Mouse (Mus musculus): ENCODE measurements at regions not wholly inside any gene's neighbourhood (a gene's known extent, or its start where the extent isn't known, plus 50 kb on each side); places are given as distances from the start of the nearest gene placed in this dataset.

- no peak for DNase-seq (ENCODE audit: low spot score)
These were observed 88.0 kb upstream of the Ednrb start for GRCm38 (mm10) chr14:103932170-103932569.

DNA sequence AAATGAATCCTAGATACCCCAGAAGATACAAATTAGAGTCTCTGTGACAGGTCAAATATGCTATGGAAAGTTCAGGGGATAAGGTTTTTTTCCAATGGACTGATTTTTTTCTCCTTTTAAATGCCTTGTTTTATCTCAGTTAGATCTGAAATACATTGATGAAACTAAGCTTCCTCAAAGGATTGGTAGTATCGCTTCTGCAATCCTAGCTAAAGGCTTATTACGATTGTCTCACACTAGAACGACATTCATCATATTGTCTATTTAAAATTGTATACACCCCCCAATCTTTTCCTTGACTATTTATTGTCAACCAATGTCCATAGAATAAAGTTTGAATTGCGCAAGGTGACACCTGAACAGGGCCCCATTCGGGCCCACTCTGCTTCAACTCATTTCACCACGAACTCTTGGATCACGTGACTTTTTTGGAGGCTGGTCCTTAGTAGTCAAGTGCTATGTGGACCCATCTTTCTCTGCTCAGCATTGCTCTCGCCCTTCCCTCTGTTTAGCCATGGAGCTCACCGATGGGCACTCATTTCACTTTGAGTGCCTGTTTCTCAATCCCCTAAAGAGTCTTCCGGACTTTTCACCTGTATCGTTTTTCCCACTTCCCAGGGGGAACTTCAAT, 85.6 kb upstream of the Ednrb start:
- no peak for DNase-seq (ENCODE audit: low spot score)

DNA sequence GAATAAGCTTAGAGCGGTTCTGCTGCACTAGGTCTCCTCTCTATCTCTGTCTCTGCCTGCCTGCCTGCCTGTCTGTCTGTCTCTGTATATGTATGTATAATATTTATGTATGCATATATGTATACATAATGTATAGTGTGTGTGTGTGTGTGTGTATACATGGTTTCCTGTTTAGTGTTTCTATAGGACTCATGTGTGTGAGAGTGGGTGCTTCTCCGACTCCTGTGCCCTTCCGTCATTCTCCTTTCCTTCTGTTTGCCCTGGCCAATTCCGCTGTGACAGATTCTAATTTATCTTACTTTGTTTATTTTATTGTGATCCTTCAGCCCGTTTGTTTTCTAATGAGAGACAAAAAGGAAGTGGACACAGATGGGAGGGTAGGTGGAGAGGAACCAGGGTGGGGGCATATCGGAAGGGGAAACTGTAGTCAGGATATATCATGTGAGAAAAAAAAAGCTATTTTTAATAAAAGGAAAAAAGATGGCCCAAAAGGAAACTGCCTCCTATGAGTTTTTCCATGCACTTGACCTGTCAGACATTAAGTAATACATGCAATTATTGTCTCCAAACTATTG, 85.0 kb upstream of the Ednrb start:
- no peak for DNase-seq (ENCODE audit: low spot score)

GRCm38 (mm10) chr14:103920169-103920568, 76.0 kb upstream of the Ednrb start:
- no peak for DNase-seq (ENCODE audit: low spot score)

DNA sequence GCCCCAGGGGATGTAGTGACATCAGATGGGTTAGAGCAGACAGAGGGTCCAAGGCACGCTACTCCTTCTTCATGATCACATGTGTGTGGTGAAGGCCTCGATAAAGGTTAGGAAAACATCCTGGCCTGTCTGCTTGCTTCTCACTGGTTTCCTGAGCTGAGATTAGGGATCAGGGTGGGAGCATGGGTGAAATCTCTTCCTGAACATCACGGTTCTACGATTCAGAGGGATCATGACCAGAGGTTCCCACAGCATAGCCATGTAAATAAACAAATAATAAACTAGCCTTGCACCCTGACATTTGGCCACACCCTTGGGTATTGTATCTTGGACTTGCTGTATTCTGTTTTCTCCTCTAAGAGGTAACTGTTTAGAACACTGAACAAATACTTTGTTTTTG, 75.2 kb upstream of the Ednrb start:
- DNase-seq (ENCODE audit: low spot score): no peak

GRCm38 (mm10) chr14:103913453-103913852, 69.3 kb upstream of the Ednrb start:
- no peak for DNase-seq (ENCODE audit: low spot score)

DNA sequence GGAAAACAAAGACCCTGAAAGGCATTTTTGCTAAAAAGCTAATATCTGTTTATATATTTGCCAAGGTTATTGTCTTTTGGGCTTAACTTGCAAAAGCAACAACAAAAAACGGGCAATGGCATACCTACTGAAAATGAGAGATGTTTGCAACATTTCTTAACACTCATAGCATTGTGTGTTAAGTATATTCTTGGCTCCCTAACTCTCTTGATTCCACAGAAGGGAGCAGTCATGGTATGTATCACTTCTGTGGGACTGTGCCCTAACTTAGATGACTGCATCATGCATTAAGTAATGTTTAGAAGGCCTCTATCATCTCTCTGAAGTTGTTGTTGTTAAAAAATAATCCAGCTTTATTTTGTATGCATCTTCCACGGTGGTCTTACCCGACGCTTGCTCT, 67.5 kb upstream of the Ednrb start:
- no peak for DNase-seq (ENCODE audit: low spot score)

GRCm38 (mm10) chr14:103911280-103911679, 67.1 kb upstream of the Ednrb start:
- DNase-seq (ENCODE audit: low spot score): no peak

DNA sequence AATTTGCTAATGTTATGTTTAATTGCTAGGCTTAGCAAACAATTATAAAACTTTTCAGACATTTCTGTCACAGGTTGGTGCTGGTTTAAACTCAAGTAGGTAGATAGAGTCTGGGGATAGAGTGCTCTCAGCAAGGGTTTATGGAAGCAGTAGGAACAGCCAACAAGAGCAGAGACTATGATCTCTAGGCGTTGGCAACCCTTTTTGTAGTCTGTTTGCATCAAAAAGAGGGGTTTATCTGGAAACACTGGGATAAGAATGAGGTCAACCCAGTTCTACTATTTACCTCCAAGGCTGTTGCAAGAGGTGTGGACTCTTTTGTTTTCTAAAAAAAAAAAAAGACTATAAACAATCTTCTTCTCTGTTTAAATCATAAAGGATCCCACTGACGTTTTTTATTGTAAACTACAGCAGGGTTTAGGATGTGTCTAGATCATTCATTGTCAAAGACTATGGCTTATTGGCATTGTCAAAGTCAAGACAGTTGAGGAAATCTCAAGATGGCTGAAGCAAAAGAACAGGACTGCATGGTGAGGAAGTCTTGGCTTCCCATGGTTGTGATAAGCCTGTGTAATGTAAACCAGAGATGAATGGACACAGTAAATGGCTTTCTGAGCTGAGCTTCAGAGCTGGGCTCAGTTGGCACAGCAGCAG, 62.3 kb upstream of the Ednrb start:
- no peak for DNase-seq (ENCODE audit: low spot score)

DNA sequence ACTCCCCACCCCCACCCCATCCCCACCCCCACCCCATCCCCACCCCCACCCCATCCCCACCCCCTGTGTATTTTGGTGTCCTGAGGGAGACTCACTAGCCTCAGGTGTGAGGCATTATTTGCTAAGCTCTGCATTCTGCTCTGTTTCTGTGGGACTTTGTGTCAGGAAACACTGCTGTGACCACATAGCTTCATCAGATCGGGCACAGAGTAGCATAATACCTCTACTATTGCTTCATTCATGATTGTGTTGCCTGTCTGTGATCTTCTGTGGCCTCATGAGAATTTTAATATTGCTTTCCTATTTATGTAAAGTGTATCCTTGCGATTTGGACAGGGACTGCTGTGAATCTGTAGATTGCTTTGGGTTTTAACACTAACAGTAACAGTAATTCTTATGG, 56.6 kb upstream of the Ednrb start:
- DNase-seq (ENCODE audit: low spot score): no peak

DNA sequence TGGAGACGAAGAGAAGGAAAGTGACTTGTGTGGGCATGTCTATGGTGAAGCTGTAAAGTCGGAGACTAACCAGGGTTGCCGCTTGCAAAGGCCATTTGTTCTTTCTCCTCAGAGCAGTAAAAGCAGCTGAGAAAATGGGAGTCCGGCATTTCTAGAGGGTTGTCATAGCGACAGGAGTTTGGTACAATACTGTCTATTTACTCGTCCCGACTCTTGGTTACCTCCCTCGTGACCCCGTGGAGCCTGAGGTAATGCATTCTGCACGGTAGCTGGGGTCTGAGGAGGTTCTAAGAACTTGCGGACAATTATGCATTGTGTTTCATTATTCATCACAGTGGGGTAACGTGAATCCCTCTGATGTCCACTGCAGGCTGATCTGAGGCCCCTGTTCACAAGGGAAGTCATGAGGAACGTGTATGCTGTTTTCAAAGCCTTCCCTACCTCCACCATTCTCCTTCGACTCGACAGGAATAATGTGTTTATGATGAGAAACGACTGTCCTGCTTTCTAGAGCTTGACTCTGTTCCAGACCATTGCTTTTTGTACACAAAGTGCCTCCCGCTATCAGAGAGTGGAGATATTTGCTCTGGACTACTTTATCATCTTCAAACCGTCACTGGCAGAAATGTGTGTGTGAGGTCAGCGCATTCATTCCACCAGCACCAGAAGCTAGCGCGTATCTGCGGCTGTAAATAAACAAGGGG, 55.1 kb upstream of the Ednrb start:
- peak; percentile 10 for DNase-seq (ENCODE audit: low spot score)

DNA sequence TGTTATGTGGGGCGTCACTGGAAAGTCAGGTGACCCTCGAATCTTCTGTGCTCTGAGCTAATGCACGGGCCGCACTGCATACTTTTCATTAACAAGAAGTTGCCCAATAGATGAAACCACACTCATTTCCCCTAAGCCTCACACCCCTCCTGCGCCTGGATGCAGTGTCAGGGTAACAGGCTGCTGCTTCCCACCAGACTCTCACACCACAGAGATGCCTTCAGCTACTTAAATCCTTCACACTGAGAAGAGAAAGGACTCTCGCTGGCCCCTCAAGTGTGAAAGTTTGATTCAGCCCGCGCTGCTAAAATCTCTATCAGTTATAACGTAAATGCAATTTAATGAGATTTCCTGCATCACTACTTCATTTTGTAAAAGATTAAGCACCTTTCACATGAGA, 54.5 kb upstream of the Ednrb start:
- DNase-seq (ENCODE audit: low spot score): no peak

GRCm38 (mm10) chr14:103895261-103895660, 51.1 kb upstream of the Ednrb start:
- DNase-seq (ENCODE audit: low spot score): no peak

Measured in ovary, postnatal 36 days (tissue).